Mouse (Mus musculus): ENCODE measurements around the gene Spem1. TPM values are rescaled to one million over a fixed set of nuclear protein-coding genes. Genes with fewer than 3 reads are reported as not detected.
A peak's percentile ranks its signal among the peaks of the same experiment; 100 is the strongest.

The Spem1 gene
- total RNA-seq, 1 experiment: 0.27 TPM

DNA sequence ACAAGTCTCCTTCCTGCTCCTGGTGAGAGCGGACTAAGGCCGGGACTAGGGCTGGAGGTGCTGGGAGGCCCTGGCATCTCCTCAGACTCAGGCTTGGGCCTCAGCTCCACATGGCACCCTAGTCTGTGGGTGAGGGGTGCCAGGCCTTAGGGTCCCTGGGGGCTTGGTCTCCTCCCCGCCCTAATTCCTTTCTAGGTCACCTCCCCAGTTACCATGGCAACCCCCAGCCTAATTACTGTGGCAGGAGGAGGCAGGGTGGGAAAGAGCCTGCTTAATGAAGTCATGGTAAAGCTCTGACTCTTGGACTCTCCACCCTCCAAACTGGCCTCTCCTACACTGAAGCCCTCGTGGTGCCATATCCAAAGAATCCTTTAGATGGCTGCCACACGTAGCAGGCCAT lies 6.9 kb upstream of the Spem1 start:
- DNase-seq (ENCODE audit: low read depth, low spot score): no peak
- Histone ChIP-seq H3K9me3 (ENCODE audit: control insufficient read depth, insufficient read depth, low read depth, low read length) (no peaks in the 10 kb centered on the region), H3K36me3 (ENCODE audit: control insufficient read depth, insufficient read depth, low read length, poor library complexity, severe bottlenecking) (peaks cover 12% of the 10 kb centered on the region; the same call in 1 of the 2 replicates), H3K4me3 (ENCODE audit: insufficient read depth in 1 of 2, low read depth in 1 of 2, low read length in 2 of 2, poor library complexity in 1 of 2, severe bottlenecking in 1 of 2) (no peak overlapping the region), H3K4me1 (ENCODE audit: control insufficient read depth in 2 of 2, insufficient read depth in 2 of 2, low read length in 2 of 2, poor library complexity in 1 of 2) (peaks cover 0 to 18% of the 10 kb centered on the region in 2 experiments; a peak in 3 of 4 replicates), H3K9ac (ENCODE audit: insufficient read depth, low read depth, low read length, poor library complexity, severe bottlenecking) (no peak overlapping the region), H3K27ac (ENCODE audit: insufficient read depth, low read depth, low read length, poor library complexity, severe bottlenecking) (no peak overlapping the region)
- in situ Hi-C loops (cut with MboI; ENCODE audit: low sequenced_read_pairs in 2 of 2, unreplicated experiment in 2 of 2): no loop called here
- no peak for TF ChIP-seq HCFC1 (IDR thresholded peaks at IDR 0.05; ENCODE audit: borderline replicate concordance, insufficient read depth, low read length)
- TF ChIP-seq CHD2 (IDR thresholded peaks at IDR 0.05; ENCODE audit: low read depth, low read length): no peak
- no peak for TF ChIP-seq ZC3H11A (IDR thresholded peaks at IDR 0.05; ENCODE audit: borderline replicate concordance, low read depth, low read length)

DNA sequence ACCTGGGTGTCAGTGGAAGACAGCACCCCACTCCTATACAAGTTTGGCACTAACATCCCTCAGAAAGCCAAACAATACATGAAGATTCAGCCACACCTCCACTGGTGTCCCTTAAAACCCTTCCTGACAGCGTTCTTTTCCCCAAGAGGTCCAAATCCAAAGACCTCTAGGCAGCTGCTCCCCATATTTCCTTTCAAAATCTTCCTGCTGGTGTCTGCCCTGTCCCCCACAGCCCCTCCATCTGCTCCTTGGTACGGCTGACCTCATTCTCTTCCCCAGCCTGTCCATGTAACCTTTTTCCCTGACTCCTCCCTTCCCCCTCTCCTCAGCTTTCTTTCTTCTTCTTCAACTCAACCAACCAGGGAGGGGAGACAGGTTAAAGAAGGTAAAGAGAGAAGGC lies 1.5 kb upstream of the Spem1 start:
- DNase-seq (ENCODE audit: low read depth, low spot score): no peak
- no peak for TF ChIP-seq ZC3H11A (IDR thresholded peaks at IDR 0.05; ENCODE audit: borderline replicate concordance, low read depth, low read length)
- TF ChIP-seq HCFC1 (IDR thresholded peaks at IDR 0.05; ENCODE audit: borderline replicate concordance, insufficient read depth, low read length): no peak
- no peak for TF ChIP-seq ZNF384 (IDR thresholded peaks at IDR 0.05; ENCODE audit: low read depth, low read length)
- TF ChIP-seq MAFK (IDR thresholded peaks at IDR 0.05; ENCODE audit: insufficient read depth, low read depth, low read length): no peak
- TF ChIP-seq CHD2 (IDR thresholded peaks at IDR 0.05; ENCODE audit: low read depth, low read length): no peak
- no peaks in the 10 kb centered on the region for H3K9me3 ChIP-seq (ENCODE audit: control insufficient read depth, insufficient read depth, low read depth, low read length)
- peaks cover 12% of the 10 kb centered on the region; the same call in 1 of the 2 replicates for H3K36me3 ChIP-seq (ENCODE audit: control insufficient read depth, insufficient read depth, low read length, poor library complexity, severe bottlenecking)
- peaks cover 0 to 9% of the 10 kb centered on the region in 2 experiments; a peak in 1 of 4 replicates for H3K4me1 ChIP-seq (ENCODE audit: control insufficient read depth in 2 of 2, insufficient read depth in 2 of 2, low read length in 2 of 2, poor library complexity in 1 of 2)
- in situ Hi-C loops (cut with MboI; ENCODE audit: low sequenced_read_pairs in 2 of 2, unreplicated experiment in 2 of 2): no loop called here
- no peak overlapping the region for H3K9ac ChIP-seq (ENCODE audit: insufficient read depth, low read depth, low read length, poor library complexity, severe bottlenecking)
- H3K4me3 ChIP-seq (ENCODE audit: insufficient read depth in 1 of 2, low read depth in 1 of 2, low read length in 2 of 2, poor library complexity in 1 of 2, severe bottlenecking in 1 of 2): no peak overlapping the region
- no peak overlapping the region for H3K27ac ChIP-seq (ENCODE audit: insufficient read depth, low read depth, low read length, poor library complexity, severe bottlenecking)

DNA sequence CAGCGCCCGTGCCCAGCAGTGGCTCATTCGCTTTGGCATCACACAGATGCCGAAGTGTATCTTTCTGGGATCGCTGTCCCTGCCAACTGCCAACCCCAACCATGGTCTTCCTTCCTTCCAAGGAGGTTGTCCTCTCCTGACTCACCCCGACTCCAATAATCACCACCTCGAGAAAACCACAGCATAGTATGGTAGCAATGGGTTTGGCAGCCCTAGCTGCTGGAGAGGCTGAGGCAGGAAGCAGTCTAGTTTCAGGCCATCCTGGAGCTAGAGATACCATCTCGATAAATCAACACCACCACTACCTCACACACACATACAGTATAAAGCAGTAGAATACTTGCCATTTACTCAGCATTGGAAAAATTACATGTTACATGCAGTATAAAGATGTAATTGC lies 3.1 kb downstream of the Spem1 start:
- Histone ChIP-seq H3K36me3 (ENCODE audit: control insufficient read depth, insufficient read depth, low read length, poor library complexity, severe bottlenecking) (no peaks in the 10 kb centered on the region), H3K9me3 (ENCODE audit: control insufficient read depth, insufficient read depth, low read depth, low read length) (no peaks in the 10 kb centered on the region), H3K27ac (ENCODE audit: insufficient read depth, low read depth, low read length, poor library complexity, severe bottlenecking) (no peak overlapping the region), H3K4me3 (ENCODE audit: insufficient read depth in 1 of 2, low read depth in 1 of 2, low read length in 2 of 2, poor library complexity in 1 of 2, severe bottlenecking in 1 of 2) (no peak overlapping the region), H3K9ac (ENCODE audit: insufficient read depth, low read depth, low read length, poor library complexity, severe bottlenecking) (no peak overlapping the region), H3K4me1 (ENCODE audit: control insufficient read depth in 2 of 2, insufficient read depth in 2 of 2, low read length in 2 of 2, poor library complexity in 1 of 2) (peaks cover 2 to 7% of the 10 kb centered on the region in 2 experiments; a peak in 1 of 4 replicates)
- TF ChIP-seq MAFK (IDR thresholded peaks at IDR 0.05; ENCODE audit: insufficient read depth, low read depth, low read length) (no peak), ZC3H11A (IDR thresholded peaks at IDR 0.05; ENCODE audit: borderline replicate concordance, low read depth, low read length) (no peak), HCFC1 (IDR thresholded peaks at IDR 0.05; ENCODE audit: borderline replicate concordance, insufficient read depth, low read length) (no peak), ZNF384 (IDR thresholded peaks at IDR 0.05; ENCODE audit: low read depth, low read length) (no peak), CHD2 (IDR thresholded peaks at IDR 0.05; ENCODE audit: low read depth, low read length) (no peak)
- in situ Hi-C loops (cut with MboI; ENCODE audit: low sequenced_read_pairs in 2 of 2, unreplicated experiment in 2 of 2): no loop called here
- DNase-seq (ENCODE audit: low read depth, low spot score): no peak

DNA sequence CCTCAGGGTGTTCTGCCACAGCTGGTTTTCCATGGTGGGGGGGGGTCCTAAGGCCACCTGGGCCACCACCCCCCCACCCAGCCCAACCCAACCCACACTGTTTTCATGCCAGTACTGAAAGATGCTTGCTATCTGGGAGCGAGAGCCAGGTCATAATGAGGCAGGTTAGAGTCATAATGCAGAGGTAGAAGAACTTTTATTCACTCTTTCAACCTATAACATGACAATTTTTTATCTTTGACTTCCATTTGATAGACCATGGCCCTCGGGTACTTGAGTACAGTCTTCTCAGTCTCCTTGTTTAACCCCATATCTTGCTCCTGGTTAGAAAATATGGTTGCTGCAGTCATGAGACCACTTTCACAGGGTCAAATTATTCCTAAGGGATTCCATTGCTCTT lies 3.6 kb downstream of the Spem1 start, which contains the start of gene Spem2:
Gene Spem2 (minus strand): TSS at position 101 of the 400 bp plus-strand sequence.
- H3K36me3 ChIP-seq (ENCODE audit: control insufficient read depth, insufficient read depth, low read length, poor library complexity, severe bottlenecking): no peaks in the 10 kb centered on the region
- H3K4me3 ChIP-seq (ENCODE audit: insufficient read depth in 1 of 2, low read depth in 1 of 2, low read length in 2 of 2, poor library complexity in 1 of 2, severe bottlenecking in 1 of 2): peak within 1 kb of the TSS in 1 of 2 experiments; percentile 24; a peak in 1 of 4 replicates
- TF ChIP-seq HCFC1 (IDR thresholded peaks at IDR 0.05; ENCODE audit: borderline replicate concordance, insufficient read depth, low read length) (no peak), CHD2 (IDR thresholded peaks at IDR 0.05; ENCODE audit: low read depth, low read length) (no peak), ZNF384 (IDR thresholded peaks at IDR 0.05; ENCODE audit: low read depth, low read length) (no peak), MAFK (IDR thresholded peaks at IDR 0.05; ENCODE audit: insufficient read depth, low read depth, low read length) (no peak), ZC3H11A (IDR thresholded peaks at IDR 0.05; ENCODE audit: borderline replicate concordance, low read depth, low read length) (no peak)
- peaks cover 2 to 7% of the 10 kb centered on the region in 2 experiments; a peak in 1 of 4 replicates for H3K4me1 ChIP-seq (ENCODE audit: control insufficient read depth in 2 of 2, insufficient read depth in 2 of 2, low read length in 2 of 2, poor library complexity in 1 of 2)
- in situ Hi-C loops (cut with MboI; ENCODE audit: low sequenced_read_pairs in 2 of 2, unreplicated experiment in 2 of 2): no loop called here
- no peak for DNase-seq (ENCODE audit: low read depth, low spot score)
- H3K9me3 ChIP-seq (ENCODE audit: control insufficient read depth, insufficient read depth, low read depth, low read length): no peaks in the 10 kb centered on the region
- no peak within 1 kb of the TSS for H3K27ac ChIP-seq (ENCODE audit: insufficient read depth, low read depth, low read length, poor library complexity, severe bottlenecking)
- H3K9ac ChIP-seq (ENCODE audit: insufficient read depth, low read depth, low read length, poor library complexity, severe bottlenecking): no peak within 1 kb of the TSS

DNA sequence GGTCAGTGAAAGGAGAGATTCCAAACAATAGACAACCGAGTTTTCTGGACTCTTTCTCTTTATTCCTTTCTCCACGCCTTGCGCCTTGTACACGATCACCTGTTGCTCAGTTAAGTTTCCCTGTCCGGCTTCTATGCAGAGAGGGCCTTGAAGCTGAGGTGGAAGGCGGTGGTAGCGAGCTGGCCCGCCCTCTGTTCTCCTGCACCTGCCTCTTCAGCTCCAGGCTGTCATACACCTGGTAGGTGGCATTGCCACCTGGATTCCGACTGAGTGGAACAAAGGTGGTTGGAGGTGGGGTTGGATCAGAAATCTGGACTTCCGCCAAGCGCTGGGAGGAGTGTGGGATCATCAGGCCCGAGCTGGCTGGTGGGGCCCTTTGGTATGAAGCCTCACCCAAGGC lies 5.5 kb downstream of the Spem1 start:
- in situ Hi-C loops (cut with MboI; ENCODE audit: low sequenced_read_pairs in 2 of 2, unreplicated experiment in 2 of 2): no loop called here
- no peak for DNase-seq (ENCODE audit: low read depth, low spot score)
- Histone ChIP-seq H3K36me3 (ENCODE audit: control insufficient read depth, insufficient read depth, low read length, poor library complexity, severe bottlenecking) (no peaks in the 10 kb centered on the region), H3K27ac (ENCODE audit: insufficient read depth, low read depth, low read length, poor library complexity, severe bottlenecking) (no peak overlapping the region), H3K9ac (ENCODE audit: insufficient read depth, low read depth, low read length, poor library complexity, severe bottlenecking) (no peak overlapping the region), H3K9me3 (ENCODE audit: control insufficient read depth, insufficient read depth, low read depth, low read length) (no peaks in the 10 kb centered on the region), H3K4me3 (ENCODE audit: insufficient read depth in 1 of 2, low read depth in 1 of 2, low read length in 2 of 2, poor library complexity in 1 of 2, severe bottlenecking in 1 of 2) (no peak overlapping the region), H3K4me1 (ENCODE audit: control insufficient read depth in 2 of 2, insufficient read depth in 2 of 2, low read length in 2 of 2, poor library complexity in 1 of 2) (peaks cover 2 to 7% of the 10 kb centered on the region in 2 experiments; a peak in 1 of 4 replicates)
- TF ChIP-seq ZNF384 (IDR thresholded peaks at IDR 0.05; ENCODE audit: low read depth, low read length) (no peak), HCFC1 (IDR thresholded peaks at IDR 0.05; ENCODE audit: borderline replicate concordance, insufficient read depth, low read length) (no peak), MAFK (IDR thresholded peaks at IDR 0.05; ENCODE audit: insufficient read depth, low read depth, low read length) (no peak), ZC3H11A (IDR thresholded peaks at IDR 0.05; ENCODE audit: borderline replicate concordance, low read depth, low read length) (no peak), CHD2 (IDR thresholded peaks at IDR 0.05; ENCODE audit: low read depth, low read length) (no peak)
